Comparison of ENCODE assay signal across 8 mouse cellular contexts in the genomic region with DNA sequence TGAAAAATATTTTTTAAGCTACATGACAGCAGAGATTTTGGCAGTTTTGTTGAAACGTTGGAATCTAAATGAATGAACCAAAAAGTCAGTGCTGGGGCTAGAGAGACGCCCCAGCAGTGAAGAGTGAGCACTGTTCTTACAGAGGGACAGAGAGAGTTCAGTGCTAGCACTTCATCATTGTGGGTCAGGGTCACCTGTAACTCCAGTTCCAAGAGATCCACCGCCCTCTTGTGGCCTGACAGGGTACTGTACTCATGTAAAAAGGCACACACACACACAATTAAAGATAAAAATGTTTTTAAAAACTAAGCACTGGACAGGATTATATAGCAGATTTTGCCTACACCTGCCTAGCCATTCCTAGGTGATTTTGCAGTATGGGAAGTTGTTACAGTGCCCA. TPM values are rescaled to one million over a fixed set of nuclear protein-coding genes. Genes with fewer than 3 reads are reported as not detected.
DNase-seq lines count a peak whose midpoint lies in the region; ATAC-seq and TF ChIP-seq lines count a peak whose summit lies in the region.

No protein-coding gene starts in this region.

- TF ChIP-seq CTCF in cortical plate, adult 2 months (IDR thresholded peaks at IDR 0.05; ENCODE audit: extremely low read depth, insufficient read depth, low read length) = peak; percentile 51
- peak; percentile 73 for TF ChIP-seq CTCF in liver, embryonic 14.5 days (IDR thresholded peaks at IDR 0.05; ENCODE audit: low read depth)

- no peak overlapping the region for H3K4me3 ChIP-seq in hindbrain, embryonic 11.5 days (ENCODE audit: low read depth, low read length)
- no peak overlapping the region for H3K4me3 ChIP-seq in hindbrain, embryonic 16.5 days (ENCODE audit: low read length)
- H3K4me3 ChIP-seq in cortical plate, adult 2 months (ENCODE audit: insufficient read depth, low read length) = no peak overlapping the region
- no peak overlapping the region for H3K4me3 ChIP-seq in liver, embryonic 14.5 days (ENCODE audit: insufficient read depth in 1 of 2, low read depth in 2 of 2, low read length in 2 of 2)

- H3K4me2 ChIP-seq in hindbrain, embryonic 11.5 days (replicated peaks; ENCODE audit: low read depth, low read length) = no peak overlapping the region
- no peak overlapping the region for H3K4me2 ChIP-seq in hindbrain, embryonic 16.5 days (ENCODE audit: low read length)
- no peak overlapping the region for H3K4me2 ChIP-seq in liver, embryonic 14.5 days (ENCODE audit: low read depth)

- no peak for ATAC-seq in hindbrain, embryonic 11.5 days (ENCODE audit: low FRiP score)
- ATAC-seq in hindbrain, embryonic 16.5 days = no peak
- no peak for ATAC-seq in liver, embryonic 14.5 days (ENCODE audit: insufficient read depth)

- H3K36me3 ChIP-seq in hindbrain, embryonic 11.5 days (ENCODE audit: control insufficient read depth, insufficient read depth, low read length) = no peaks in the 10 kb centered on the region
- H3K36me3 ChIP-seq in hindbrain, embryonic 16.5 days (ENCODE audit: control insufficient read depth, insufficient read depth, low read length) = peaks cover 12% of the 10 kb centered on the region
- no peaks in the 10 kb centered on the region for H3K36me3 ChIP-seq in liver, embryonic 14.5 days (replicated peaks; ENCODE audit: control insufficient read depth, insufficient read depth, low read depth)

- no peaks in the 10 kb centered on the region for H3K27me3 ChIP-seq in hindbrain, embryonic 11.5 days (ENCODE audit: control insufficient read depth, insufficient read depth, low read length)
- H3K27me3 ChIP-seq in hindbrain, embryonic 16.5 days (replicated peaks; ENCODE audit: control insufficient read depth, insufficient read depth, low read length) = no peaks in the 10 kb centered on the region
- H3K27me3 ChIP-seq in liver, embryonic 14.5 days (ENCODE audit: control insufficient read depth, insufficient read depth, low read length) = no peaks in the 10 kb centered on the region

- no peaks in the 10 kb centered on the region for H3K9me3 ChIP-seq in hindbrain, embryonic 11.5 days (ENCODE audit: control insufficient read depth, low read length)
- no peaks in the 10 kb centered on the region for H3K9me3 ChIP-seq in hindbrain, embryonic 16.5 days (ENCODE audit: control insufficient read depth, low read length)
- no peaks in the 10 kb centered on the region for H3K9me3 ChIP-seq in liver, embryonic 14.5 days (ENCODE audit: control insufficient read depth, low read length)

- DNase-seq in hindbrain, embryonic 11.5 days (ENCODE audit: low spot score) = peak; percentile 70
- peak; percentile 57 for DNase-seq in 416B (ENCODE audit: low read depth)
- peak; percentile 75 for DNase-seq in ES-CJ7 (ENCODE audit: low read depth, low spot score)
- peak; percentile 16 to 26 (median 17) for DNase-seq in liver, embryonic 14.5 days (ENCODE audit: low read depth in 3 of 3, low spot score in 3 of 3)
- peak; percentile 31 to 52 for DNase-seq in spleen, postnatal 14 days (ENCODE audit: low spot score in 2 of 2)
- DNase-seq in layer of hippocampus, adult 8-10 months (ENCODE audit: low spot score in 2 of 2) = no peak

- no peak overlapping the region for H3K27ac ChIP-seq in hindbrain, embryonic 11.5 days (ENCODE audit: low read depth, low read length)
- no peak overlapping the region for H3K27ac ChIP-seq in hindbrain, embryonic 16.5 days (ENCODE audit: low read depth, low read length)
- H3K27ac ChIP-seq in cortical plate, adult 2 months (ENCODE audit: insufficient read depth, low read length) = no peak overlapping the region
- no peak overlapping the region for H3K27ac ChIP-seq in liver, embryonic 14.5 days

- TF ChIP-seq POLR2A in cortical plate, adult 2 months (IDR thresholded peaks at IDR 0.05; ENCODE audit: extremely low read depth, insufficient read depth, low read length) = no peak

- WGBS in hindbrain, embryonic 11.5 days = 40% methylated on average over 3 of the region's 3 CpGs
- 39% methylated on average over 3 of the region's 3 CpGs for WGBS in hindbrain, embryonic 16.5 days
- 24% methylated on average over 3 of the region's 3 CpGs for WGBS in liver, embryonic 14.5 days (ENCODE audit: insufficient replicate concordance)

- TF ChIP-seq EP300 in liver, embryonic 14.5 days (IDR thresholded peaks at IDR 0.05; ENCODE audit: low read depth) = no peak

- no peak overlapping the region for H3K9ac ChIP-seq in hindbrain, embryonic 11.5 days (ENCODE audit: low read depth, low read length)
- H3K9ac ChIP-seq in hindbrain, embryonic 16.5 days (ENCODE audit: low read depth, low read length) = no peak overlapping the region
- H3K9ac ChIP-seq in liver, embryonic 14.5 days (replicated peaks) = no peak overlapping the region

- H3K4me1 ChIP-seq in hindbrain, embryonic 11.5 days (replicated peaks; ENCODE audit: control insufficient read depth, insufficient read depth, low read length) = no peaks in the 10 kb centered on the region
- no peaks in the 10 kb centered on the region for H3K4me1 ChIP-seq in hindbrain, embryonic 16.5 days (ENCODE audit: control insufficient read depth, insufficient read depth, low read depth, low read length)
- H3K4me1 ChIP-seq in cortical plate, adult 2 months (ENCODE audit: control insufficient read depth, insufficient read depth, low read length) = no peaks in the 10 kb centered on the region
- H3K4me1 ChIP-seq in liver, embryonic 14.5 days (replicated peaks; ENCODE audit: control insufficient read depth in 2 of 2, insufficient read depth in 2 of 2, low read length in 1 of 2) = no peaks in the 10 kb centered on the region

RNA-seq across cellular contexts. Expression of a gene that starts 29.8 kb away (rescaled TPM):
- polyA plus RNA-seq in hindbrain, embryonic 11.5 days (2014; fragmentation: Nextera tagmentation; extraction: Ambion mirVana) = 14.5 and 15.1 TPM in 2 replicates
- polyA plus RNA-seq in hindbrain, embryonic 16.5 days (2015; fragmentation: Nextera tagmentation; extraction: Ambion mirVana) = 19.4 and 23.6 TPM in 2 replicates
- polyA plus RNA-seq in cortical plate, adult 2 months (2012; rRNA removed) = 49.4 and 51.2 TPM in 2 replicates
- polyA plus RNA-seq in liver, embryonic 14.5 days (2012; rRNA removed) = 3.1 and 4.0 TPM in 2 replicates
- 1.6 and 2.3 TPM in 2 replicates for polyA plus RNA-seq in liver, embryonic 14.5 days (2014; fragmentation: Nextera tagmentation; extraction: Ambion mirVana)
- 10 to 100 TPM; 60.9 to 78.0 (median 70.8) TPM for total RNA-seq in layer of hippocampus, adult 8-10 months (2022)

RNA-seq across cellular contexts. Expression of a gene that starts 56.2 kb away (rescaled TPM):
- polyA plus RNA-seq in hindbrain, embryonic 11.5 days (2014; fragmentation: Nextera tagmentation; extraction: Ambion mirVana) = 41.3 and 46.3 TPM in 2 replicates
- 45.0 and 56.0 TPM in 2 replicates for polyA plus RNA-seq in hindbrain, embryonic 16.5 days (2015; fragmentation: Nextera tagmentation; extraction: Ambion mirVana)
- polyA plus RNA-seq in cortical plate, adult 2 months (2012; rRNA removed) = 128 and 146 TPM in 2 replicates
- 3.7 and 4.2 TPM in 2 replicates for polyA plus RNA-seq in liver, embryonic 14.5 days (2012; rRNA removed)
- polyA plus RNA-seq in liver, embryonic 14.5 days (2014; fragmentation: Nextera tagmentation; extraction: Ambion mirVana) = 5.1 and 5.5 TPM in 2 replicates
- 100 to 1,000 TPM in 2 of 4 experiments, 10 to 100 TPM in 2; 86.5 to 127 (median 106) TPM for total RNA-seq in layer of hippocampus, adult 8-10 months (2022)

Comparison
In these comparisons a context has a peak if more than half of its experiments do, and no peak if none do; other contexts are left out.
1. DNase-seq: peak in hindbrain, embryonic 11.5 days (single experiment), 416B (single experiment), ES-CJ7 (single experiment), liver, embryonic 14.5 days (3 of 3) and spleen, postnatal 14 days (2 of 2); none in layer of hippocampus, adult 8-10 months (0 of 2).